Mouse (Mus musculus): ENCODE data around the gene Rangrf.

DNA sequence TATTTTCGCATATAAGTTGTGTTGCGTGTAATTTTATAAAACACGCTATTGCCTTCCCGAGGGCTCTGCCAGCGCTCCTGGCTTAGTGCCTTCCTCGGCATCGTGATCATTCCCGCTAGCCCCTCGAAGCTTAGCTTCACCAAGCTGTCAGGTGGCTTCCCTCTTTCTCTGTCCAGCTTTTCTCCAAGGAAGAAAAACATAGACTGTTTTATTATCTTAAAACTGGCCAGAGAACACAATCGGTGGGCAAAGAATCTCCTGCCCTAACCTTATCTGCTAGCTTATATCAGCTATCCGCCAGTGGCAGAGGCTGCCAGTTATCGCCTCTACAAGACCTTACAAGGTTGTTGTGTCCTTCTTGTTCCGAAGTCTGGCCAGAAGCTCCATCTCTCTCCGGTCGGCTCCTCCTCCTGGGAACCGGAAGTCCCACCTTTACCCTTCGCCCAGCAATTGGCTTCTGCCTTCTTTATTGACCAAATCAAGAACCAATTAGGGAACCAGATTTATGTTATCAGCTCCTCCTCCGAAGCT, 37.2 kb upstream of the Rangrf start:
- TF ChIP-seq CTCF (IDR thresholded peaks at IDR 0.05; ENCODE audit: borderline replicate concordance, insufficient read depth, low read length) (no peak), POLR2A (IDR thresholded peaks at IDR 0.05; ENCODE audit: low read depth, low read length) (peak; percentile 96)
